Mouse (Mus musculus): ENCODE data around the gene Poc5.

Poc5 gene

DNA sequence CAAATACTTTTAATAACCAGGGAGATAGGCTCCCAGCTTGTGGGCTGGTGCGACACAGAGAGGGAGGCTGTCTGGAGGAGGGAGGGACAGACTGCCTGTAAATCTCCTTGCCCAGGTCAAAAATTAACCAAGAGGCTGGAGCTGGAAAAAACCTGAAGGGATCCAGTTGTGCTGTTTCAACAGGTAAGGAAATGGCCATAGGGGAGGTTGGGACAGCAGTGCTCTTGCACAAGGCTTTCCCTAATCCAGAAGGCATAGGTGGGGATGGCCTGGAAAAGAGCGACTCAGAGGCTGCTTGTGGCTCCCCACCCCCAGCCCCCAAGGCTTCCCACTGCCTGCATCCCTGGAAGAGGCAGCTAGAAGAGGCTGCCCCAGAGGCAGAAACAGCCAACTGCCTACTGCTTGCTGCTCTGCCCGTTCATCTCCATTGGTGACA, 44.3 kb downstream of the Poc5 start:
- no peak for DNase-seq (ENCODE audit: low read depth, low spot score)

DNA sequence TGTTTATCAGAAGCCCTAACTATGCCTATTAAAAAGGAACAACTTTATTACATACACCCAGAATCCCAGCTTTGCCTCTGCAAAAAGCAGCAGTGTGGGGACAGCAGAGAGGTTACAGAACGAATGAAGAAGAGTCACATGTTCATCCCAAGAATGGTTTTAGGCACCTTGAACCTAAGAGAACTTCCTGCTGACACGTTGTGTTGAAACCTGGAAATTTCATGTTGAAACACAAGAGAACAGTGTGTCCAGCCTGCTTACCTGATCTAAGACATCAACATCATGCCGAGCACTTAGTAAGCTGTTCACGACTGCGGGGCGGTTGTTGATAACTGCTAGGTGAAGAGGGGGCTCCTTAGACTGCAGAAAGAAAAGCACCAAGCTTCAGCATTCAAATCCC, 44.9 kb downstream of the Poc5 start:
- no peak for DNase-seq (ENCODE audit: low read depth, low spot score)

DNA sequence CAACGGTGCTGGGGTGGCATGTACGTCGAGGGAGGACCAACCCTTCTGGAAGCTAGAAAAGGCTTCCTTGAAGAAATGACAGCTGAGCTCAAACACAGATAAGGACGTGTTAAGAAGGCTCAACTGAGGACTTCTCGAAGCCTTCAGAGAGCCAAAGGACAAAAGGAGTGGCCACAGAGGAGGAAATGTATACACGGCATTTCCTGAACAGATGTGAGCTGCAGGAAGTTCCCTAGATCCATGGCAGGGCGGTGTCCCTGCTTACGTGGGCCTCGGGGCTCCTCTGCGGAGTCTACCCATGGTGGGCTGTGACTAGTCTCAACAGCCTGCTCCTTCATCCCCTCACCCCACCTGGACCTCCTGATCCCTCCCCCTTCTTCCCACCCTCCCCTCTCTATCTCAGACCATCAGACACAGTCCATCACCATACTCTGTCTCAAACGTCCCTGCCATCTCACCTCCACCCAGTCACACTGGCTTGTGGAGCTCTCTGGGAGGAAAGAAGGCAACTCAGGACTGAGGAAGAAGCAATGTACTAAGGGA, 45.6 kb downstream of the Poc5 start:
- DNase-seq (ENCODE audit: low read depth, low spot score) = no peak

DNA sequence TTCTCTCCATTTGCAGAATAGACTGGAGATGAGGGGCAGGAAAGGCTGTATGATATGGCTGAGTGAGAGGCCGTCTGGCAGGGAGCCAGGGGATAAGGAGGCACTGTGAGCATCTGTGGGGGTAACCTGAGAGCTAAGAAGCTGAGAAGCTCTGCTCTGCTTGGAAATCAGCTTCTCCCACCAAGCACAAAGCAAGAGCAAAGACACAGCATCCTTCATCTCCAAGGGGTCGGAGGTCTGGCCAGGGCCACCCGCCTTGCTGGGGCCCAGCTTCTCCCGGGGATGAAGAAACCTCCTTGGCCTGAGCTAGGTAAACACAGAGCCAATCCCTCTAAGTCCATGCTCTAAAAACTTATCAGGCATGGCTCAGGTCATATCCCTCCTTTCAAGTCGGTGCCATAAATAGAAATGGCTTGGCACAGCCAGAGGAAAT, 46.8 kb downstream of the Poc5 start:
- DNase-seq (ENCODE audit: low read depth, low spot score) = no peak

DNA sequence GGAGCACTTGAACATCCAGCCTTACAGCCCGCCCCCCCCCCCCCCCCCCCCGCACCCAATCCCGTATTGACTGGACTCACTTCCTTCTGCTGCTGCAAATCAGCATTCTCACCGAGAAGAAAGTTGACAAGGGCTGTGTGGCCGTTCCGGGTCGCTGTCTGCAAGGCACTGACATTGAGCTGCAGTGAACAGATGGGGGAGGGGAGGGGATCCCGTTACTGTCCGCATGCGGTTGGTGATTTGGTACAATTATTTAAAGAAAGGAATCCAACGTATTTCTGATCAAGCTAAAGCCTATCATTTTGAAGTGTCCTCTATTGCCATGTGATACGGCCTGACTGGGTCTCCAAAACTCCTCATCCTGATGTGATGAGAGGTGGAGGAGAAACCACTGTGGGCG, 47.7 kb downstream of the Poc5 start:
- DNase-seq (ENCODE audit: low read depth, low spot score) = no peak

DNA sequence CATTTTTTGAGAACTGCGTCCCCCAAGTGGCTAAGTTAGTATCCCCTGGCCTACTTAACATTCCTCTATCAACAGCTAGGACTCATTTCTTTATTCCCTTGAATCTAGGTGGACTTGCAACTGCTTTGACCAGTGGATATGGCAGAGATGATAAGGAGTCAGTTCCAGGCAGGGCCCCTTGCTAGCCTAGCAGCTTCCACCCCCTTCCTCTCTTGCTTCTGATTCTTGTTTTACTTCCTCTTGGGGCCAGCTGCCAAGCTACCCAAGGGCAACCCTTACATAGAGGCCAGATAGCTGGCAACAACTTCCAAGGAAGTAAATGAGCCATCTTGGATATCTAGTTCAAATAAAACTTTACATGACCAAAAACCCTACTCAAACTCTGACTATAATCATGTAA, 48.8 kb downstream of the Poc5 start:
- DNase-seq (ENCODE audit: low read depth, low spot score) = no peak

DNA sequence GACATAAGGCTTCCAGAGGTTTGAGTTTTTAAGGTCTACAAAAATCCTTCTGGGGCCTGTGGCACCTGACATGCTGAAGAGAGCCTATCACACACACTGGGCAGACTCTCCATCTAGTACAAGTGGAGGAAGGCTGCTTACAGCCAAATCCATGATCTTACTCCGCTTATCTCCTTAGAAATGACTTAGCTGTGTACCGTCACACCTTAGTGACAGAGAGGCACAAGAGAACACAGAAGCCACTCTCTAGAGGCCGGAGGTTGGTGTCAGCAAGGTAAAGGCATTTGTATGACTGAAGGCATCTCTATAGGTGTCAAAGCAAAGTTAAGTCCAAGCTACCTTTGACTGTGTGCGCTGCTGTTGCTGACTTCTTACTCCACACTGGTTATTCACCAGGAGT, 52.3 kb downstream of the Poc5 start:
- no peak for DNase-seq (ENCODE audit: low read depth, low spot score)

DNA sequence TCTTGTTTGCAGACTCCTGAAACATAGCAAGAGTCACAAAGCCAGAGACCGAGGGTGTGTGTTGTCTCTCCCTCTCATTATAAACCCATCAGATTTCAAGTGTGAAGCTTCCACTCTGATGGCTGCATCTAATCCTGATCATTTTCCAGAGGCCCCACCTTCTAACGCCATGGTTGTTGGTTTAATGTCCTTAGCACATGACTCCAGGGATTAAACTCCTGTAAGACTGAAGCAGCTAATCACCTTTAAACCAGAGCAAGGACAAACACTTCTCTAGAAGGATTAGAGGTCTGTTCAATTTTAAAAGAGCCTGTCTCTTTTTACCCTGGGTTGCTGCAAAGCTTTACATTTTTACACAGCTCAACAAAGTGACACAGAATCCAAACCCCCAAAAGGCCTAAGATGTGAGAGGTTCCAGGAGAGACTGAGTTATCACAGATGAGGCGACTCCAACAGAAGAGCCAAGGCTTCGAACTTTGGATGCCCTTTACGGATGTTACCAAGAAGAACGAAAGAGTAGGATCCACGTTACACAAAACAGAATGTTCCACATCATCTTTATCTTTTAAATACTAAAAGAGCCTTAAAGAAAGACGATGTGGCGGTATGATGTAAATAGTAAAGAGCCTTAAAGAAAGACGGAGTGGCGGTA, 62.2 kb downstream of the Poc5 start:
- DNase-seq (ENCODE audit: low read depth, low spot score) = no peak

DNA sequence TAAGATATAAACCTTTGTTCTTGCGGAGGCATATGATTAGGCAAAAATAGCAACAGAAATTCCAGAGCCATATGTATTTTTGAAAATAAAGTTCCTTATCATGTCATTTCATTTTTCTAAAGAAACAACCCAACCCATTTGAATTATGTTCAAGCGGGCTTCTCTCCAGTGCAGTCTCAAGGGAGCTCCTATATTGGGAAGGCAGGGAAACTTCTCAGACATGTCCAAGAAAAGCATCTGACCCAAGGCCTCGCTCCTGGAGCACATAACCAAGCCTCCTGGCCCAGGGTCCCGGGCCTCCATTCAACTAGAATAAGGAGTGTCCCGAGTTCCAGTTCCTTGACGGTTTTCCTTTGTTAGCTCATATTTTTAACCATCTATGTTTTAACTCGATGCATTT, 62.8 kb downstream of the Poc5 start:
- no peak for DNase-seq (ENCODE audit: low read depth, low spot score)

DNA sequence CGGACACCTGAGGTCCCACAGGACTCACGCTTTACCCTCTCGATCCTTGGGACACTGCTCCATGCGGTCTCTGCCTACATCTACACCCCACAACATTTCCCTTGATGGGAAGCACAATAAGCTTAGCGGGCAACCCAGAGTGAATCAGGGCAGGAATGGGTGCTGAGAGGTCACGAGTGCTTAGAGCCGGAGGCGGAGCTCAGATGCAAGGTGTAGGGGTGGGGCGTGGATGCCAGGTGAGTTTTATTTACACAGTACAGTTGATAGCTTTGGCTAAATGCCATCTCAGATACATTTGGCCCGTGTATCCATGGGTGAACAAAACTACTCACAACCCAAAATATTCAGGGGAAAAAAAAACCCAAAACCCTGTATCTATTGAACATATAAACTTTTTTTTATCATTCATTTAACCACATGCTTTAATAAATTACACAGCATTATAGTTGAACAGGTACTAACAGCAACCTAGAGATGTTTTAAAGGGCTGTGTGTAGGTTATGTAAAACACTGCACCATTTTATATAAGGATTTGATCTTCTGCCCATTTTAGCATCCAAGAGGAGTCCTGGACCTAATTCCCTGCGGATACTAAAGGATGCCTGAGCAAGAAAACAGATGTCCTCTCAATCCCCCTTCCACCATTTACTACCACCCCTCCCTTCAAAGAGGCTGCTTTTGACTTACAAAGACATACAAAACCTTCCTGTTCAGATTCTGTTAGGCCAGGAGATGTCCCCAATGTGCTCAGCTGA, 63.5 kb downstream of the Poc5 start:
- DNase-seq (ENCODE audit: low read depth, low spot score) = no peak

DNA sequence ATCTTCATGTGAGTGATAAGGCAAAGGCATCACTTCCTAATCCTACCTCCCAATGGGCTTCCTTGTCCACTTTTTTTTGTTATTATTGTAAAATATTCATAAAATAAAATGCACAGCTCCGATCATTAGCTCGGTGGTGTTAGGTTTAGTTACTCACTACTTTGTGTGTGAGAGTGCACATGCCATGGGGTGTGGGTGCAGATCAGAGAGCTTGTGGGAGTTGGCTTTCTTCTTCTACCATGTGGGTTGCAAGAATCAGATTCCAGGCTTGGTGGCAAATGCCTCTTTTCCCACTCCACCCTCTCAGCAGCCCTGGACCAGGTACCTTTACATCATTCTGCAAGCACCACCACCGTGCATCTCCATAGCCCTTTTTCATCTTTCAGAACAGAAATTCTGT, 64.5 kb downstream of the Poc5 start:
- DNase-seq (ENCODE audit: low read depth, low spot score) = no peak

DNA sequence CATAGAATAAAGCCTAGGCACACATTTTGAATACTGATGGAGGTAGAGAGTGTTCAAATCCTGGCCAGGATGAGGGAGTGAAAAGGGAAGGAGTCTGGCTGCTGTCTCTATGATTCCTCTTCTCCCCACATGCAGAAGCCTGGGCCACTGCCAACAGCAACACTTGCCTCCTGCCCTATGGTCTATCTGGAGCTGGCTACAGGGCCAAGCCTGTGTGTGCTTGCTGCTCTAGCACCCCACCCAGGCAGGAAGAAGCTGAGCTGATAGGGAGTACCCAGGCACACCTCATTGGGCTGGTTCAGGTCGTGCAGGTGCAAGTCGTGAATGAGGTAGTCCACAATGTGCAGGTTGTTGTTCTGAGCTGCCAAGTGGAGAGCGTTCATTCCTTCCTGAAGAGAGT, 66.2 kb downstream of the Poc5 start:
- DNase-seq (ENCODE audit: low read depth, low spot score) = no peak

DNA sequence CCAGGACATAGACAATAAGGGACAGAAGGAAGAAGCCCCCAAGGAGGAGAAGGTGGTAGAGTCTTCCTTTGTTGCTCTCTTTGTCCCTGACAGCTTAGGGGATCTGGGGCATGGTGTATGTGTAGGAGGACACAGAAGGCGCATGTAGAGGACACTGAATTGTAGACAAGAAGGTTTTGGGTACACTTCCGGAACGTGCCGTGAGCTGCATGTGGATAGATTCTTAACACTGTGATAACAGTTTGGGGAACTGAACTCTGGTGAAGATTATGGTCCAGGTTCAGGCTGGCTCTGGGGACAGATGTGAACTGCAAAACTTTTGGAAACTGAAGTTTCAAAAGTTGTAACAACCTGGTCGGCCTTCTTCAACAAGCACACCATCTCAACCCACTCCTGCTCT, 69.5 kb downstream of the Poc5 start:
- no peak for DNase-seq (ENCODE audit: low read depth, low spot score)

DNA sequence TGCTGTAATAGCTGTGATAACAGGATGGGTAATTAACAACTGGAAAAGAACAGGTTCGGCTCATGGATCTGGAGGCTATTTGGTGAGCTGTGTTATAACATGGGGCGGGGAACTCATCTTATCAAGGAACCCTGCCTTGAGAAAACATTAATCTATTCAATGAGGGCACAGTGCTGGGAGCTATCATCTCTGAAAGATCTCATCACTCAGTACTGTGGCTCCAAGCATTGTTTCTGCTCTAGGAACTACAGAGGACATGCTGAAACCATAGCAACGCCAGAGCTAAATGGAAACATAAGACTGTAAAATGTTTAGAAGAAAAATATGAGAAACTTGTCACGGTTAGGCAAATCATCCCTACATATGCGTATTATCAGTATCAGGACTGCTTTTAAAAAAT, 69.9 kb downstream of the Poc5 start:
- DNase-seq (ENCODE audit: low read depth, low spot score) = no peak

DNA sequence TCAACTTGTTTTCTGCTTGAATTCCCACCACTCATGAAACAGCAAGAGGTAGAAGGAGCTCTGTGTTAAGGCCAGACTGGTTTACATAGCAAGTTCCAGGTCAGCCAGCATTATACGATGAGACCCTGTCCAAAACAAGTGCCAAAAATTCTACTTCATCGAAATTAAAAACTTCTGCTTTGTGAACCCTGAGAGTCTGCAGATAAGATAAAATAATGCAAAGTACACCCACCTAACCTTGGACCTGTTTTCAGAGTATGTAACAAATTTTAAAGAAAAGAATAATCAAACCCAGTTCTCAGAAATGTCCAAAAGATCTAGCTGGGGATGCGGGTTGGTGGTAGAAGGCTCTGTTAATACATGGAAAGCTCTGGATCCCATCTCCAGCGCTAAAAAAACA, 70.5 kb downstream of the Poc5 start:
- DNase-seq (ENCODE audit: low read depth, low spot score) = no peak

DNA sequence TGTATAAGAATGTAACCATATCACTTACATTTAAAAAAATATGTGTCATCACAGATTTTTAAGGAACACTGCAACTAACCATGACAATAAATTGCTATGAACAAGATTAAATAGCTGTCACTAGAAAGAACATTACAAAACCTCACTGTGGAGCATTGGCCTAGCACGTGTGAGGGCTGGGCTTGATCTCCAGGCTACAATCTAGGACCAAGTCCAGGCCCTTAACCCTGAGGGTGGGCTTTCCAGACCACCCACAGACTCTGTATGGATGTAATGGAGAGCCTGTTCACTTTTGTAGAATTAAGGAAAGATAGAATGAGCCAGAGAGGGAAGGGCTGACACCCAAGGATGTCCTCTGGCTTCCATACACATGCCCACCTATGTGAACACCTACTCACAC, 74.5 kb downstream of the Poc5 start:
- DNase-seq (ENCODE audit: low read depth, low spot score) = no peak

DNA sequence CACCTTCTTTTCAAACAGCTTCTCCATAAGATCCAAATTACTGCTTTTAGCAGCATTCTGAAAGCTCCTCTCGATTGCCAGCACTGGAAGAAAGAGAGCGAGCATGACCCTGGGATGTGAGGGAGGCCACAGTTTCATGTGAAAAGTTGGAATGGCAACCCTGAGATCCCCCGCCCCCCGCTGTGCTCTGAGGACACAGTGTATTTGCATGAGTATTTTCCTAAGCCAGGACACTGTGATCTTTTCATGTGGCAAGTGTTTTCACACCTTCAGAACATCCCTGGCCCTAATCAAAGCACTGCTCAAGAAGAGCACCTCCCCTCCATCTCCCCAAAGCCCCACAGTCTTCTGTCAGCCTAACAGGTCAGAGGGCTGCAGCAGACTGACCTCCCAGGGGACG, 77.2 kb downstream of the Poc5 start:
- peak; percentile 57 for DNase-seq (ENCODE audit: low read depth, low spot score)
